Mouse (Mus musculus): ENCODE data around the gene Psmb10.
"Not testable (repeated sequence)": the region's sequence is repeated elsewhere in the genome, so short reads cannot be mapped to it uniquely, and the experiment has no call there.

The Psmb10 gene

DNA sequence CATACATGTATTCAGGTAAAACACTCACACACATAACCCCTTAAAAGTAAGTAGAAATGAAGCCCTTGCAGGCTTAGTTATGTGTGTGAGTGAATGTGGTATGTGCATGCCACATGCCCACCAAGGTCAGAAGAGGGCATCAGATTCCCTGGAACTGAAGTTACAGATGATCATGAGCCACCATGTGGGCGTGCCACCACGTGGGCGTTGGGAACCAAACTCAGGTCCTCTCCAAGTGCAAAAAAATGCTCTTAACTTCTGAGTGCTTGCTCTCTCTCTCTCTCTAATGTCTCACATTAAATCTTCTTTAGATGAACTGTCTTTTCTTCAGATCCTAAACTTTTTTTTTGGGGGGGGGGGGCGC is at the start of gene Psmb10:
TSS of gene Psmb10 (minus strand) at position 139 of the 364 bp plus-strand sequence.
- DNase-seq (ENCODE audit: low spot score in 2 of 2), result no peak

- not testable (repeated sequence) for DNase-seq (ENCODE audit: low spot score in 2 of 2)
These were observed 45.2 kb upstream of the Psmb10 start for GRCm38 (mm10) chr8:105983406-105983805.

DNA sequence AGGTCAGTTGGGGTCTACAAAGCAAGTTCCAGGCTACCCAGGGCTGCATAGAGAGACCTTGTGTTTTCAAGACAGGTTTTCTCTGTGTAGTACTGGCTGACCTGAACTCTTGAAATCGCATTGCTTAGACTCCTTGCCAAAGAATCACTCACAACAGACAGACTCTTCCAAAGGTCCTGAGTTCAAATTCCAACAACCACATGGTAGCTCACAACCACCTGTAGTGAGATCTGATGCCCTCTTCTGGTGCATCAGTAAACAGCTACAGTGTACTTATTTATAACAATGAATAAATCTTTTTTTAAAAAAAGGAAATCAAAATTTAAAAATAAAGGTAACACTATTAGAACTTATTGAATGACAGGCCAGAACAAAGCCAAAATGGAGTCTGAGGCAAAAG is 42.9 kb upstream of the Psmb10 start:
- DNase-seq (ENCODE audit: low spot score in 2 of 2), result no peak

GRCm38 (mm10) chr8:105979325-105979724 is 41.1 kb upstream of the Psmb10 start, which contains the start of gene Dpep3:
TSS of gene Dpep3 (minus strand) at chr8:105979429.
- no peak for DNase-seq (ENCODE audit: low spot score in 2 of 2)

- no peak for DNase-seq (ENCODE audit: low spot score in 2 of 2)
These were observed 37.1 kb upstream of the Psmb10 start for GRCm38 (mm10) chr8:105975363-105975762.

DNA sequence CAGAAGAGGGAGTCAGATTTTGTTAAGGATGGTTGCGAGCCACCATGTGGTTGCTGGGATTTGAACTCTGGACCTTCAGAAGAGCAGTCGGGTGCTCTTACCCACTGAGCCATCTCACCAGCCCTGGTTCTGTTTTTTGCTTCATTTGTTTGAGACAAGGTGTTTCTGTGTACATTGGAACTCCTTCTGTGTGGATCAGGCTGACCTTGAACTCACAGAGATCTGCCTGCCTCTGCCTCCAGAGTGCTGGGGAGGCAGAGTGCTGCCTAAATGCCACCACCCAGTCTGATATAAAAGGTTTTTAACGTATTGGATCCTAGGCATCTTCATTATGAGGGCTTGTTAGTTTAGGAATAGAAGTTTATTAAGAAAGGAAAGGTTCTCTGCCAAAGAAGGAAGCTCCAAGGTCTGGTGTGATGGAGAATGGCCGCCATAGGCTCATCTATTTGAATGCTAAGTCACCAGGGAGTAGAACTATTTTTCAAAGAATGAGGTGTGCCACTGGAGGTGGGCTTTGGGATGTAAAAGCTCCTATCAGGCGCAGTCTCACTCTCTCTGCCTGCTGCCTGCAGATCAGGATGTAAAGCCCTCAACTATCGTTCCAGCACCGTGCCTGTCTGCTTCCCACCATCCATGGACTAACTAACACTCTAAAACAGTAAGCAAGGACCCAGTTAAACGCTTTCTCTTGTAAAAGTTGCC is 32.9 kb upstream of the Psmb10 start:
- no peak for DNase-seq (ENCODE audit: low spot score in 2 of 2)

DNA sequence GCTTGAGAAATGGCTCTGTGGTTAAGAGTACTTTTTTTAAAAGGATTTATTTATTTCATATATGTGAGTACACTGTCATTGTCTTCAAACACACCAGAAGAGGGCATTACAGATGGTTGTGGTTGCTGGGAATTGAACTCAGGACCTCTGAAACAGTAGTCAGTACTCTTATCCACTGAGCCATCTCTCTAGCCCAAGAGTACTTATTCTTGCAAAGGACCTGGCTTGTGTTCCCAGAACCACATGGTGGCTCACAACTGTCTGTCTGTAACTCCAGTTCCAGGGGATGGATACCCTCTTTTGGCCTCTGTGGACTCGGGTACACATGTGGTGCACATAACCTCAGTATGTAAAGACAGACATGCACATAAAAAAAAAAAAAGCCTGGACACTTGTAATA is 31.1 kb upstream of the Psmb10 start:
- DNase-seq (ENCODE audit: low spot score in 2 of 2), result no peak

GRCm38 (mm10) chr8:105966692-105967311 is 28.6 kb upstream of the Psmb10 start:
- no peak for DNase-seq (ENCODE audit: low spot score in 2 of 2)

DNA sequence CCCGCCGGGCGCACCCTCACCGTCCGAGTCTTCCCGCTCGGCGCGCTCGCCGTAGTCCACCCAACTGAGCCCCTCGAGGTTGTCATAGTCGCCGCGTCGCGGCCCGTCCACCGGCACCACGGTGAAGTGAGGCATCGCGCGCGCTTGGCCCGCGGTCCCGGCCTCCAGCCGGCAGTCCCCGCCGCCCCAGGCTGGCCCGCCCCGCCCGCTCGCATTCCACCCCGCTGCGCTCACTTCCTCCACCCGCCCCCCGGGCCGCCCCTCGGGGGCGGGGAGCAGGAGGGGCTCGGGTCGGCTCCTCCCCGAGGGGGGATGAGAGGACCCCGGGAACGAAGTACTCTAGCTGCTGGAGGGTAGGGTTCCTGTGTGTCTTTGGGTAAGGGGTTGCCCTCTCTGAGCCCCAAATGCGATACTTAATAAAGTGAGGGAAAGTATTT is 27.7 kb upstream of the Psmb10 start, which contains the start of gene Slc12a4:
TSS of gene Slc12a4 (minus strand) at position 193 of the 437 bp plus-strand sequence.
- DNase-seq (ENCODE audit: low spot score in 2 of 2), result peak in 1 of 2 experiments; percentile 56

DNA sequence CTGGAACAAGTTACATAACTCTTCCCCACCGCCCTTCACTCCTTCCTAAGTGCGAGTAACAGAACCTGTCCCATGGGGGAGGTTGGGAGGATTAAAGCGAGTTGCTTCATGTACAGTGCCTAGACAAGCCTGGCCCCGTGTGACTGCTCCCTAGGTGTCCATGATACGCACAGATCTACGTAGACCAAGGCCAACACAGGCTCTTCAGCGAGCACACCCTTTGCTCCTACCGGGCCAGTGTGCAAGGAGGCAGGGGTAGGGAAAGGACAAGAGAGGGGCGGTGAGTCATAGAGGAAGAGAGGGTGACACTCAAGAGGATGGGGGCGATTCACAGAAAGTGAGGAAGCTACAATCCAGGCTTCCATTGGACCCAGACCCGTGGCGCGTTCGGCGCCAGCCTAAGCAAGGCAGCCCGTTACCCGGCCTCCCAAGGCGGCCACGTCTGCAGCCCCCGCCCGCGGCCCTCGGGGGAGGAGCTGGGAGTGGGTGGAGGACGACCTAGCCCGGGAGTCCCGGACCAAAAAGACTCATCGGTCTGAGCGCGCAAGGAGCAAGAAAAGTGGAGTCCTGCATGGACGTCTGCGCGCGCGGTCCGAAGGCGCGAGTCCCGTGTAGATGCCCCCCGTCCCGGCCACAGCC is 27.1 kb upstream of the Psmb10 start:
- no peak for DNase-seq (ENCODE audit: low spot score in 2 of 2)

GRCm38 (mm10) chr8:105964506-105965265 is 26.4 kb upstream of the Psmb10 start:
- no peak for DNase-seq (ENCODE audit: low spot score in 2 of 2)

DNA sequence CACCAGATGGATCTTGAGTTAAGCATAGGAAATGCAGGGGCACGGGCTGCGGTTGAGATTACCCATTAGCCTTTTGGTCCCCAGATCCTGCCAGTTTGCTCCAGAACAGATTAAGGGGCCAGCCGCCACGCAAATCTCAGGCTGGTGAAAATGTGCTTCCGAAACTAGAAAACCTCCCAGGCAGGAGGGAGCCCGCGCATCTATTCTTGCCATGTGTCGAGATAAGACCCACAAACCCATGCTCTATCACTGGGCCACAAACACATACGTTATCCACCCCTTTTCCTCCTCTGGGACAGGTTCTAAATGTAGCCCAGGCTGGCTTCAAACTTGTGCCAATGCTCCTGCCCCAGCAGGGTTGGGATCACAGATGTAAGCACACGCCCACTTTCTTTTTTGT is 23.3 kb upstream of the Psmb10 start:
- no peak for DNase-seq (ENCODE audit: low spot score in 2 of 2)

- DNase-seq (ENCODE audit: low spot score in 2 of 2), result no peak
These were observed 22.9 kb upstream of the Psmb10 start for GRCm38 (mm10) chr8:105961101-105961500.

- no peak for DNase-seq (ENCODE audit: low spot score in 2 of 2)
These were observed 21.1 kb upstream of the Psmb10 start for GRCm38 (mm10) chr8:105959350-105959749.

DNA sequence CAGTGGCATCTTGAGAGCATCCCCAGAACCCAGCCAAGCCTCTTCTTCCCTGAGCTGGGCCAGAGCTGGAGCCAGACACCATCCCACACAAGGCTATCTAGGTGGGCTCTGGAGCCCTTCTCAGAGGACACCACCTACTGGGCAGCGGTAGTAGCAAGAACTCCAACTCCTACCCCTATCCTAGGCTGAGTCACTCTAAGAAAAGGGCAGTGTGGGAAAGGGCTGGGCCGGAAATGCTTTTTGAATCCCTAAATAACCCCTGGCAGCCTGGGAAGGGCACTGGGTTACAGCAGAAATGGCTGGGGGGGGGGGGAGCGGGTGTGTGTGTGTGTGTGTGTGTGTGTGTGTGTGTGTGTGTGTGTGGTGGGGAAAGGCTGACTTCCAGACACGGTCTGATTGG is 19.6 kb upstream of the Psmb10 start:
- no peak for DNase-seq (ENCODE audit: low spot score in 2 of 2)

DNA sequence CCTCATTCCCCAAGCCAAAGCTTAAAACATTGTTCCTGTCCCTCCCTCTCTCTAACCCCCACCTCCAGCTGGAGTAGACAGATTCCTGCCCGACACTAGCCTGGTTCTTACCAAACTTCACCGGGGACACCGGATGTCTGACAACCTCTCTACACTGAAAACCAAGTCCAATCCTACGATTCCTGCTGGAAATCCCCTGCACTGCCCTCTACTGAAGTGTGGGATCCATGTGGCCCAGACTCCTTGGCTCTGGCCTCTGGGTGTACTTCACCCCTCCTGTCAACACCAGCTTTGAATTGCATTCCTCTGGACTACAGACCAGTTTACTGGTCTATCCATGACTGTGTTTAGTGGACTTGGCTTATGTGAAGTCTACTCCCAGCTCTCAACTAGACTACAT is 18.3 kb upstream of the Psmb10 start:
- no peak for DNase-seq (ENCODE audit: low spot score in 2 of 2)

- DNase-seq (ENCODE audit: low spot score in 2 of 2), result peak in 1 of 2 experiments; percentile 56
These were observed 12.9 kb upstream of the Psmb10 start for GRCm38 (mm10) chr8:105951057-105951659.

GRCm38 (mm10) chr8:105949350-105949749 is 11.1 kb upstream of the Psmb10 start:
- peak; percentile 64 to 69 for DNase-seq (ENCODE audit: low spot score in 2 of 2)

GRCm38 (mm10) chr8:105943321-105943739 is 5.1 kb upstream of the Psmb10 start, which contains the start of gene Lcat:
TSS of gene Lcat (minus strand) at chr8:105943382.
- DNase-seq (ENCODE audit: low spot score in 2 of 2), result no peak

- DNase-seq (ENCODE audit: low spot score in 2 of 2), result no peak
These were observed 4.3 kb upstream of the Psmb10 start for GRCm38 (mm10) chr8:105942542-105942941.

GRCm38 (mm10) chr8:105942026-105942425 is 3.8 kb upstream of the Psmb10 start:
- DNase-seq (ENCODE audit: low spot score in 2 of 2), result no peak
